Comparison of ENCODE assay signal across 22 mouse cellular contexts in genomic region chr2:80025597-80025996, GRCm38 (mm10).
A peak's percentile ranks its signal among the peaks of the same experiment; 100 is the strongest.
DNase-seq lines count a peak whose midpoint lies in the region; ATAC-seq and TF ChIP-seq lines count a peak whose summit lies in the region.
"Had no signal": no experiment of that assay in that cellular context is flagged by ENCODE, and none has a peak within 500 bp of the region (broad histone marks: within the 10 kb centered on the region; RNA-seq: fewer than 3 reads in every experiment).

No protein-coding gene starts in this region.

- peak; percentile 64 for DNase-seq in lung, postnatal 0 days (ENCODE audit: low spot score)
- DNase-seq in lung, postnatal 36 days: no peak
- peak; percentile 56 for DNase-seq in adipocyte (ENCODE audit: low spot score)
- no peak for DNase-seq in kidney, postnatal 4 days
- DNase-seq in heart, postnatal 25 days (ENCODE audit: low spot score): no peak
- DNase-seq: adrenal gland, adult 2 months; adrenal gland, postnatal 25 days; cerebellum, adult 2 months; cerebellum, postnatal 14 days; gastrocnemius, postnatal 14 days; heart, postnatal 10 days had no signal

- 46% methylated on average over 1 of the region's 1 CpGs for WGBS in lung, postnatal 0 days
- 79% methylated on average over 1 of the region's 1 CpGs for WGBS in intestine, embryonic 16.5 days

- no peak for TF ChIP-seq EP300 in lung, postnatal 0 days (IDR thresholded peaks at IDR 0.05)

- H3K4me2 ChIP-seq in lung, postnatal 0 days (replicated peaks; ENCODE audit: low read depth, low read length): no peak overlapping the region
- H3K4me2 ChIP-seq in intestine, embryonic 16.5 days (ENCODE audit: low read depth, low read length): no peak overlapping the region
- H3K4me2 ChIP-seq: embryonic facial prominence, embryonic 12.5 days; forebrain, embryonic 12.5 days; hindbrain, embryonic 15.5 days had no signal

- no peak overlapping the region for H3K27ac ChIP-seq in lung, postnatal 0 days (ENCODE audit: low read length)
- H3K27ac ChIP-seq in intestine, embryonic 16.5 days (ENCODE audit: low read length): no peak overlapping the region
- H3K27ac ChIP-seq: embryonic facial prominence, embryonic 12.5 days; forebrain, embryonic 12.5 days; heart, embryonic 10.5 days; hindbrain, embryonic 10.5 days; hindbrain, embryonic 15.5 days had no signal

- no peak for ATAC-seq in lung, postnatal 0 days
- peak; percentile 23 to 74; a peak in 2 of 4 replicates for ATAC-seq in hematopoietic stem cell, adult 5-6 weeks (replicated peaks in 1 of 2; ENCODE audit: insufficient read depth in 1 of 2, low FRiP score in 2 of 2, low TSS enrichment in 1 of 2, low read depth in 1 of 2, poor library complexity in 2 of 2, severe bottlenecking in 2 of 2)
- peak; percentile 76 for ATAC-seq in neutrophil, adult 5-6 weeks (ENCODE audit: extremely low read depth, insufficient number of reproducible peaks, low FRiP score, poor library complexity, severe bottlenecking)
- no peak for ATAC-seq in intestine, embryonic 16.5 days
- ATAC-seq: activated CD4-positive, CD25-positive, alpha-beta regulatory T cell, adult 4 months; forebrain, embryonic 16.5 days; Patski had no signal

- no peaks in the 10 kb centered on the region for H3K4me1 ChIP-seq in lung, postnatal 0 days (ENCODE audit: insufficient read depth, low read depth, low read length)
- H3K4me1 ChIP-seq in intestine, embryonic 16.5 days (ENCODE audit: control insufficient read depth, insufficient read depth, low read length): no peaks in the 10 kb centered on the region
- H3K4me1 ChIP-seq: embryonic facial prominence, embryonic 12.5 days; forebrain, embryonic 12.5 days; heart, embryonic 10.5 days; hindbrain, embryonic 10.5 days; hindbrain, embryonic 15.5 days had no signal

- intact Hi-C loops in heart, postnatal 25 days (cut with DNase I): no loop called here

- H3K36me3 ChIP-seq in lung, postnatal 0 days (ENCODE audit: insufficient read depth, low read length): no peaks in the 10 kb centered on the region
- no peaks in the 10 kb centered on the region for H3K36me3 ChIP-seq in intestine, embryonic 16.5 days (ENCODE audit: control insufficient read depth, insufficient read depth, low read length)
- H3K36me3 ChIP-seq: embryonic facial prominence, embryonic 12.5 days; forebrain, embryonic 12.5 days; heart, embryonic 10.5 days; hindbrain, embryonic 10.5 days; hindbrain, embryonic 15.5 days had no signal

- no peak overlapping the region for H3K4me3 ChIP-seq in lung, postnatal 0 days (ENCODE audit: low read depth, low read length)
- H3K4me3 ChIP-seq in intestine, embryonic 16.5 days (ENCODE audit: low read length): no peak overlapping the region
- H3K4me3 ChIP-seq: embryonic facial prominence, embryonic 12.5 days; forebrain, embryonic 12.5 days; heart, embryonic 10.5 days; hindbrain, embryonic 10.5 days; hindbrain, embryonic 15.5 days had no signal

- H3K27me3 ChIP-seq in lung, postnatal 0 days (replicated peaks; ENCODE audit: insufficient read depth, low read length): no peaks in the 10 kb centered on the region
- no peaks in the 10 kb centered on the region for H3K27me3 ChIP-seq in intestine, embryonic 16.5 days (replicated peaks; ENCODE audit: control insufficient read depth, insufficient read depth, low read length)
- H3K27me3 ChIP-seq: embryonic facial prominence, embryonic 12.5 days; forebrain, embryonic 12.5 days; hindbrain, embryonic 15.5 days; Patski had no signal

- no peak overlapping the region for H3K9ac ChIP-seq in lung, postnatal 0 days (replicated peaks; ENCODE audit: low read depth)
- no peak overlapping the region for H3K9ac ChIP-seq in intestine, embryonic 16.5 days (ENCODE audit: low read depth, low read length)
- H3K9ac ChIP-seq: embryonic facial prominence, embryonic 12.5 days; forebrain, embryonic 12.5 days; hindbrain, embryonic 15.5 days had no signal

- no peak for TF ChIP-seq CTCF in lung, postnatal 0 days (IDR thresholded peaks at IDR 0.05)

- H3K9me3 ChIP-seq in lung, postnatal 0 days (ENCODE audit: low read length): no peaks in the 10 kb centered on the region
- no peaks in the 10 kb centered on the region for H3K9me3 ChIP-seq in intestine, embryonic 16.5 days (ENCODE audit: control insufficient read depth, low read length)
- H3K9me3 ChIP-seq: embryonic facial prominence, embryonic 12.5 days; forebrain, embryonic 12.5 days; heart, embryonic 10.5 days; hindbrain, embryonic 10.5 days; hindbrain, embryonic 15.5 days had no signal

Comparison
In these comparisons a context has a peak if more than half of its experiments do, and no peak if none do; other contexts are left out.
1. DNase-seq: peak in lung, postnatal 0 days (single experiment) and adipocyte (single experiment); none in lung, postnatal 36 days (single experiment), kidney, postnatal 4 days (0 of 2) and heart, postnatal 25 days (single experiment).
2. ATAC-seq: peak in hematopoietic stem cell, adult 5-6 weeks (2 of 2) and neutrophil, adult 5-6 weeks (single experiment); none in lung, postnatal 0 days (single experiment) and intestine, embryonic 16.5 days (single experiment).